Mouse (Mus musculus): ENCODE results near the gene Kif18b.

Kif18b gene

GRCm38 (mm10) chr11:102879558-102879957, 45.4 kb downstream of the Kif18b start:
- no peak for DNase-seq

DNA sequence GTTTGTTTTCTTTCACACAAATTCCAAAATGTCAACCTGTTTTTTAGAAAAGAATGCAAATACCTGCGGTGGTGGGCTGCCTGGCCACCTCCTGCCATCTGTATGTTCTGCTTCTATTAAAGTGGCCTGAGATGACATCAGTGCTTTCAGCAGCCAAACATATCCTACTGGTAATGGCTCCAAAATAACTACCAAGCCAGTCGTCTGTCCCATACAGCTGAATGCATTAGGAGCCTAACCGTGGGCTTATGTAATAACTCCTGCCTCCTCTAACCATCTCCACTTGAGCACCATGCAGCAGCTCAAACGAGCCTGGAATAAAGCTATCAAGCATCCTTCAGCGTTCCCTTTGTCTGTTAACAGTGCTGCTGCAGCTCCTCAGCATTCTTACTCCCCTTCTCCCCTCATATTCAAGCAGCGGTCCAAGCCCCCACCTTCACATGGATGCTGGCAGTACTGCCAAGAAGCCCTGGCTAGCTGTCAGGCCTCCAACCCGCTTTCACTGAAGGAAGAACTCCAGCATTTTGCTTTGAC, 50.1 kb downstream of the Kif18b start:
- no peak for DNase-seq

- DNase-seq: peak; percentile 78
Observed at GRCm38 (mm10) chr11:102864272-102864671, 60.7 kb downstream of the Kif18b start.

GRCm38 (mm10) chr11:102859933-102860332, 65.0 kb downstream of the Kif18b start:
- DNase-seq: no peak

- no peak for DNase-seq
Observed at GRCm38 (mm10) chr11:102858951-102859350, 66.0 kb downstream of the Kif18b start.

DNA sequence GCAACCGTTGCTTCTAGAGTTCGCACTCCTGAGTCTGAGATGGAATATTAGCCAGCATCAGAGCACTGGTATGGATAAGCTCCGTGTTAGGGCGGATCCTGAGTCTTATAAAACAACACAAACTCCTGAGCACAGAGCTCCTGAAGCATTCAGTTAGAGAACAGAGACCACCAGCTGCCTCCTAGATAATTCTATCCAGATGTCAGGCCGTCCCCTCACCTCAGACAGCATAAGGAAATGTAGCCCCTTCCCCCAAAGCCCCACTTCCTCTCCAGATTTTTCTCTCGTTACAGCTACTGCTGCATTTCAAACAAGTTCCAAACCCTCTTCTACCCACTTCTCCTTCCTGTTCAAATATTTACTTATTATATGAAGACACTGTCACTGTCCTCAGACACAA, 69.0 kb downstream of the Kif18b start:
- DNase-seq: no peak

Data from right cerebral cortex, postnatal 14 days (tissue).